Mouse (Mus musculus) liver, adult 2 months (tissue): ENCODE results near the gene Blnk. TPM values are rescaled to one million over a fixed set of nuclear protein-coding genes. Genes with fewer than 3 reads are reported as not detected.

ENCODE experiments used
- DNase-seq: peaks from one replicate; pipeline ENCODE4 v3.0.0-alpha.2; 2011; ENCODE audit warnings: low read depth, low spot score; ENCODE audit errors: extremely low read depth
- H3K27ac ChIP-seq: fragments of 200-500 bp; replicated peaks from 2 replicates; pipeline ENCODE4 v1.5.1; 2012; ENCODE audit warnings: low read depth, mild to moderate bottlenecking, control low read depth, inconsistent platforms, low read length; ENCODE audit not compliant: insufficient read depth
- H3K27me3 ChIP-seq: fragments of 200-500 bp; 2 replicates; pipeline ENCODE4 v1.6.1; 2012; ENCODE audit warnings: mild to moderate bottlenecking, moderate library complexity, low read length, inconsistent platforms; ENCODE audit not compliant: control insufficient read depth, insufficient read depth
- H3K36me3 ChIP-seq: fragments of 200-500 bp; 2 replicates; pipeline ENCODE4 v1.6.1; 2012; ENCODE audit warnings: low read length, inconsistent platforms; ENCODE audit not compliant: control insufficient read depth, insufficient read depth
- H3K4me1 ChIP-seq: fragments of 200-500 bp; 2 replicates; pipeline ENCODE4 v1.6.1; 2011; ENCODE audit warnings: low read length; ENCODE audit not compliant: control insufficient read depth, insufficient read depth
- H3K4me3 ChIP-seq: fragments of 200-500 bp; 2 replicates; pipeline ENCODE4 v1.5.1; 2011; ENCODE audit warnings: low read depth, mild to moderate bottlenecking, control low read depth, low read length, moderate library complexity; ENCODE audit not compliant: insufficient read depth
- H3K79me2 ChIP-seq: fragments of 200-500 bp; 2 replicates; pipeline ENCODE4 v1.6.1; 2012; ENCODE audit warnings: inconsistent platforms, mild to moderate bottlenecking, low read length, moderate library complexity; ENCODE audit not compliant: control insufficient read depth, insufficient read depth
- H3K9ac ChIP-seq: fragments of 200-500 bp; 2 replicates; pipeline ENCODE4 v1.6.1; 2012; ENCODE audit warnings: low read depth, mild to moderate bottlenecking, control low read depth, inconsistent platforms, low read length
- CTCF ChIP-seq: fragments of 200-500 bp; IDR thresholded peaks from 2 replicates; pipeline ENCODE4 v1.5.1; 2011; ENCODE audit warnings: low read depth, low read length, control low read depth
- POLR2A ChIP-seq: fragments of 200-500 bp; IDR thresholded peaks from 2 replicates; pipeline ENCODE4 v1.6.1; 2011; ENCODE audit warnings: low read length, control low read depth; ENCODE audit not compliant: insufficient read depth; ENCODE audit errors: extremely low read depth
- whole genome bisulfite sequencing: fragments of 180-500 bp; shearing (Covaris S2); methylation state at CpG from one replicate; pipeline ENCODE4 v1.1.7; 2018; 5-methylcytosine and 5-hydroxymethylcytosine counted together
- polyA plus RNA-seq: library from polyadenylated mRNA; depleted of rRNA; stranded (reverse); fragments of >200 nt; gene quantifications from 2 replicates; pipeline ENCODE4 v1.2.3, GENCODE M21; 2012
- total RNA-seq: library from RNA; depleted of rRNA; stranded (reverse); fragments of >200 nt; gene quantifications from 2 replicates; pipeline ENCODE4 v1.2.3, GENCODE M21; 2014

Gene Blnk
- total and polyA plus RNA-seq, 2 experiments = 0.74 to 1.1 TPM

DNA sequence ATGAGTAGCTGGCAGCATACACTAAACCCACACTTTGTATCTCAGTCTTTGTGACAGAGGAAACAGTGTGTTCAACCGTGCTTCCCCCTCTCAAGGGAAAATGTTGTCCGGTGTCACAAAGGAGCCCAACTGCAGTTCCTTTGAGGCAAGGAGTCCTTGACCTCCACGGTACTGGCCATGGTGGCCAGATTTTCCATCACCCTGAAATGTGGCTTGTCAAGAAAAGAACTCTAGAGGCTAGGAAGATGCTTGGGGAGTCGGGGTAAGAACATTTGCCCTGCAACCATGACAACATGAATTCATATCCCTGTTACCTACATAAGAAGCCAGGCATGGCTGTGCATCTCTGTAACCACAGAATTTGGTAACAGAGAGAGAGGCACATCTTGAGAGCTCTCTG, 24.0 kb downstream of the Blnk start:
- no peak overlapping the region for H3K4me3 ChIP-seq
- no peak overlapping the region for H3K27ac ChIP-seq
- no peaks in the 10 kb centered on the region for H3K27me3 ChIP-seq
- WGBS = 64% methylated on average over 4 of the region's 4 CpGs
- H3K36me3 ChIP-seq = no peaks in the 10 kb centered on the region
- TF ChIP-seq POLR2A (no peak), CTCF (no peak)
- no peak for DNase-seq
- no peaks in the 10 kb centered on the region for H3K4me1 ChIP-seq
- no peak overlapping the region for H3K9ac ChIP-seq
- H3K79me2 ChIP-seq = no peaks in the 10 kb centered on the region

DNA sequence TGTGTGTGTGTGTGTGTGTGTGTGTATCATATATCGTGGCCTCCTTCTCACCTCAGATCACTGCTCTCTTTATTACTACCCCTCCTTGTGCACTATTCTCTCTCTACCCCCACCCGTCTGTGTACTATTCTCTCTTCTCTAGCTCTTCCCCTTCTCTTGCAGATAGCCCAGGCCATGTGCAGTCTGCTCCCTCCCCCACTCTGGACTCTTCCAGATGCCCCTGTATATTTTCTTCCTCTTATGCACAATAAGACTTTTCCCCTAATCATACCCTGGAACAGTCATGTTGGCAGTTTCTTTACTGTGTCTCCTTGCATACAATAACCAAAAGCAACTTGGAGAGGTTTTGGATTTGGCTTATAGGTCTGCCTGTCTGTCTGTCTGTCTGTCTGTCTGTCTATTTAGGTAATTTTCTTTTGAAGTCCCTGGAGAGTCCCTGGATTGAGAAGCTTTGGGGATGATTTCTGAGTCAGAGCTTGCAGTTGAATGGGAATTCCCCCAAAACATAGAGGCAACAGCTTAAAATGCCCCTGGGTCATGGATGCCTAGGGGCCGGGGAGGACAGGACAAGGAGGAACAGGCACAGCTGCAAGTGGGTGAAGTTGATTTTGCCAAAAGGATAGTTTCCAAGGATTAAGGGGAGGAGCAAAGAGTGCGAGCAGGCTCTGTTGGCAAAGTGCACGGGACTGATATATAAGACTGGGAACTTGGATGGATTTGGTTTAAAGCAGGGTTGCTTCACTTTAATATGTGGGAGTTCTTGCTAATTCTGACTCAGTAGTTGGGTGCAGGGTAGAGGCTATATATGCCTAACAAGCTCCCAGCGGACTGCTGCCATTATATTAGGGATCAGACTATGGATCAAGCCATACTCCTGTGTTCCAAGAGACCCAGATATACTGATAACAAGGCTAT, 29.1 kb downstream of the Blnk start:
- TF ChIP-seq POLR2A (no peak), CTCF (no peak)
- no peak overlapping the region for H3K27ac ChIP-seq
- H3K9ac ChIP-seq = no peak overlapping the region
- WGBS = 75% methylated on average over 6 of the region's 6 CpGs
- no peak for DNase-seq
- no peak overlapping the region for H3K4me3 ChIP-seq
- H3K27me3 ChIP-seq = no peaks in the 10 kb centered on the region; the same call in 1 of the 2 replicates
- H3K79me2 ChIP-seq = no peaks in the 10 kb centered on the region
- no peaks in the 10 kb centered on the region for H3K36me3 ChIP-seq
- no peaks in the 10 kb centered on the region for H3K4me1 ChIP-seq

DNA sequence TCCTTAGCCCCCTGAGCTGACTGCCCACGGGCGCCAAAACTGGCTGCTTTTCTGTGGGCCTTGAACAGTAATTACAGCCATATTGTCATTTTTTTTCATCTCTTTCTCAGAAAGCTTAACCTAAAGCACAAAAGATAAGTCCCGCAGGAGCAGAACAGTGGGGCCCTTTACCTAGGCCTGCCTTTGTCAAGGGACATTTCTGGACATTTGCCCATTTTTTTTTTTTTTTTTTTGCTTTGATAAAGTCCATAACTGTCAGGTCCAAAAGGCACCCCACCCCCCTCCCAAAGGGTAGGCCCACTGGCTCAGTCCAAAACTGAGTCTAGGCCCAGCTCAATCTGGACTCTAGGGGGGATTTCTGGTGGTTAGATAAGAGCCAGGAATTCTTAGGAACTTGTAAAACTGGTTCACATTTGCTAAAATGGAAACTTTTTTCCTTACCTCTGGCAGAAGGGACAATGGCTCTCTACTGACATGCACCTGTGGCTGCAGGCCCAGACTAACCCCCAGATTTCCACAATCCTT, 29.9 kb downstream of the Blnk start:
- TF ChIP-seq POLR2A (no peak), CTCF (no peak)
- 84% methylated on average over 3 of the region's 3 CpGs for WGBS
- no peaks in the 10 kb centered on the region for H3K4me1 ChIP-seq
- no peaks in the 10 kb centered on the region for H3K79me2 ChIP-seq
- no peaks in the 10 kb centered on the region for H3K36me3 ChIP-seq
- H3K4me3 ChIP-seq = no peak overlapping the region
- H3K9ac ChIP-seq = no peak overlapping the region
- DNase-seq = no peak
- H3K27ac ChIP-seq = no peak overlapping the region
- no peaks in the 10 kb centered on the region; the same call in 1 of the 2 replicates for H3K27me3 ChIP-seq

DNA sequence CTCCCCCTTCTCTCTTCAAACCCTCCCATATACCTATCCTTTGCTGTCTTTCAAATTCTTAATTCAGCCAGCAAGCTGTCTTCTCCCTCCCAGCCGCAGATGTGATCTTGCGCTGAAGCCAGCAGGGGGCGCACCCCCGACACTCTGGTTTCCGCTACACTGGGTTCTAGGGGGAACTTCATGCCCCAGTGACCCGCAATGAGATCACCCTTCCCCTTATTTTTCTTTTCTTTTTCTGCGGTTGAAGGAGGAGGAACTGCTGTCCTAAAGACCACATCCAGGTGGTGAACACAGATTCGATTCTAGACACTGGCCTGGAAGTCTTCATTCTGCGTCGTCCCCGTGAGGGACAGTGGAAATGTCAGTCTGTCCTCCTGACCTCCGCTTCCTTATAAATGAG, 31.3 kb downstream of the Blnk start:
- no peaks in the 10 kb centered on the region for H3K79me2 ChIP-seq
- no peak overlapping the region for H3K27ac ChIP-seq
- H3K27me3 ChIP-seq = no peaks in the 10 kb centered on the region; the same call in 1 of the 2 replicates
- peak; percentile 86 for TF ChIP-seq CTCF
- no peak for TF ChIP-seq POLR2A
- DNase-seq = peak; percentile 6
- H3K4me1 ChIP-seq = no peaks in the 10 kb centered on the region
- no peak overlapping the region for H3K4me3 ChIP-seq
- H3K36me3 ChIP-seq = no peaks in the 10 kb centered on the region
- WGBS = 48% methylated on average over 12 of the region's 12 CpGs
- H3K9ac ChIP-seq = no peak overlapping the region

DNA sequence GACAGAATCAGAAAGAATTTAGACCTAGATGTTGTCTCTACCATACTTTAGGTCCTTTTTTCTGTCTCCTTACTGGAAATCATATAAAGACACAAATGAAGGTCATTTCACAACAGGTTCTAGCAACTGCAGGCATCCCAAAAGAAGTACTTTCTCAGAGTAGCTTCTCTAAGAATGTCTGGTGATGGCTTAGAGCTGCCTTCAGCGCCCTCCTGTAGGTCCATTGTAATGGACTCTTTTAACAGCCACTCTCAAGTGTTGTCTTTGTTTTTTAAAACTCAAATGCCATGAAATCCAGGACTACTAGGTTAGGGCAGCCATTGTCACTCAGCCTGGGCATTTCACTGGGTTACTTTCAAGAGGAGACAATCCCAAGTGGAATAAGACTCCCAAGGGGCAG, 35.4 kb downstream of the Blnk start:
- H3K4me1 ChIP-seq = no peaks in the 10 kb centered on the region
- TF ChIP-seq POLR2A (no peak), CTCF (no peak)
- DNase-seq = no peak
- no peaks in the 10 kb centered on the region; the same call in 1 of the 2 replicates for H3K27me3 ChIP-seq
- H3K36me3 ChIP-seq = no peaks in the 10 kb centered on the region
- WGBS = 43% methylated on average over 1 of the region's 1 CpGs
- H3K9ac ChIP-seq = no peak overlapping the region
- H3K79me2 ChIP-seq = no peaks in the 10 kb centered on the region
- H3K27ac ChIP-seq = no peak overlapping the region
- no peak overlapping the region for H3K4me3 ChIP-seq

DNA sequence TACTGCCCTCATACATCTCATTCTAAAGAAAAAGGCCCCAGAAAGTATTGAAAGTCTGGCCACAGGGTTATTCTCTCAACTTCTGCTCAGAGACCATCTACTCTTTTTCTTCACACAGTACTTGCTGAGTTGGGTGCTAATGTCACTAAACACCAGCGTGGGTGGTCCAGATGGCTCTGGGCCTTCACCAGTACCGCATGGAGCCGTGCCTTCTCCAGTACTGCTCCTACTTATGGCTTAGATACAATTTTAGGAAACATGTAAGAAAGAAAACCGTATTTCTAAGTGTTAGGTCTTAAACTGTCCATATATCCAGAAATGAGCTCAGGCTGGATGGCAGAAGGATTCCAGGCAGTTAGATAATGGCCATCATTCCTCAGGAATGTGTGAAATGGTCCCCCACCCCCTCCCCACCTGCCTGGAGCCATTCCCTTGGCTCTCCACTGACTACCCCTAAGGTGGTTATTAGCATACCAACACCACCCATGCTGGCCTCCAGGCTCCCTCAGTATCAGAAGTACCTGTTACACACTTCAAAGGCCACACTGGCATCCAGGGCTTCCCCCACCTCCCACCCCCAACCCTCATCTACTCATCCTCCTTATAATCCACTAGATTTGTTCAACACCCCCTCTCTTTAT, 47.3 kb downstream of the Blnk start:
- Histone ChIP-seq H3K27me3 (no peaks in the 10 kb centered on the region), H3K27ac (no peak overlapping the region), H3K4me3 (no peak overlapping the region), H3K79me2 (no peaks in the 10 kb centered on the region), H3K9ac (no peak overlapping the region), H3K4me1 (no peaks in the 10 kb centered on the region), H3K36me3 (no peaks in the 10 kb centered on the region)
- no peak for DNase-seq
- WGBS = 89% methylated on average over 4 of the region's 4 CpGs
- TF ChIP-seq POLR2A = no peak
- TF ChIP-seq CTCF = no peak
